Mouse (Mus musculus): Measurements from ENCODE around the gene Gm44805. TPM values are rescaled to one million over a fixed set of nuclear protein-coding genes. Genes with fewer than 3 reads are reported as not detected.

Gene Gm44805
- polyA plus RNA-seq, 1 experiment from 2014 or later = not detected

GRCm38 (mm10) chr7:19675824-19676223 is 5.4 kb downstream of the Gm44805 start:
- Histone ChIP-seq H3K4me3 (replicated peaks) (no peak overlapping the region), H3K9me3 (replicated peaks) (no peaks in the 10 kb centered on the region), H3K9ac (no peak overlapping the region), H3K27me3 (no peaks in the 10 kb centered on the region), H3K36me3 (no peaks in the 10 kb centered on the region), H3K4me1 (no peaks in the 10 kb centered on the region), H3K27ac (replicated peaks) (no peak overlapping the region), H3K4me2 (replicated peaks) (no peak overlapping the region)
- no peak for ATAC-seq (ENCODE audit: insufficient number of reproducible peaks, low FRiP score, low TSS enrichment, low read depth)
- whole genome bisulfite sequencing = 83% methylated on average over 10 of the region's 10 CpGs

DNA sequence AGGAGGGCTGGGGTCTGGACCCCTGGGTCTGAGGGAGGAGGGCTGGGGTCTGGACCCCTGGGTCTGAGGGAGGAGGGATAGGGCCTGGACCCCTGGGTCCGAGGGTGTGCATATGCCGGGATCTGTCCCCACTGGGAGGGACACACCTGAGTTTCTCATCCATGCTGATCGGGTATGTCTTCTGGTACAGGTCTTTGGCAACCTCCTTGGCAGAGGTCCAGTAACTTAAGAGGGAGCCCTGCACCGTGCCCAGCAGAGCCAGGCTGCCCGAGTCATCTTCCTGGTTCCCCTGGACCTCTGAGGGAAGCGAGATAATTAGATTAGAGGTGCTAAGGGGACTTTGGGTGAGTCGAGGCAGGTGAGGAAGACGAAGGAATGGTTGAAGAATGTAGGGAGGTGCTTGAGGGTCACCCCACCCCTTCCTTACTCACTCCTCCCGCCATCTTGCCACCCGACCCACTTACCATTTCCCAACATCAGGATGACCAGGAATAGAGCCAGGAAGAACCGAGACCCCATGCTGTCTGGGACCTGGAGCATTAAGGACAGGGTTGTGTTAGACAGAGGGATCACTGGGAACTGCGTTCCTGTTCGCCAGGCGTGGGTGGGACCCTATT is 8.0 kb downstream of the Gm44805 start:
- H3K4me3 ChIP-seq (replicated peaks) = no peak overlapping the region
- 57% methylated on average over 14 of the region's 14 CpGs for WGBS

GRCm38 (mm10) chr7:19671511-19671910 is 9.7 kb downstream of the Gm44805 start:
- H3K4me1 ChIP-seq = peaks cover 6% of the 10 kb centered on the region
- no peak overlapping the region for H3K9ac ChIP-seq
- no peak overlapping the region for H3K27ac ChIP-seq (replicated peaks)
- H3K36me3 ChIP-seq = no peaks in the 10 kb centered on the region
- ATAC-seq (ENCODE audit: insufficient number of reproducible peaks, low FRiP score, low TSS enrichment, low read depth) = no peak
- H3K4me3 ChIP-seq (replicated peaks) = no peak overlapping the region
- H3K9me3 ChIP-seq (replicated peaks) = no peaks in the 10 kb centered on the region
- 60% methylated on average over 10 of the region's 10 CpGs for WGBS
- no peak overlapping the region for H3K4me2 ChIP-seq (replicated peaks)
- no peaks in the 10 kb centered on the region for H3K27me3 ChIP-seq

More for the DNA sequence above, 8.0 kb downstream of the Gm44805 start:
- H3K4me2 ChIP-seq (replicated peaks) = no peak overlapping the region
- H3K36me3 ChIP-seq = no peaks in the 10 kb centered on the region
- H3K9me3 ChIP-seq (replicated peaks) = no peaks in the 10 kb centered on the region
- no peak for ATAC-seq (ENCODE audit: insufficient number of reproducible peaks, low FRiP score, low TSS enrichment, low read depth)
- H3K27ac ChIP-seq (replicated peaks) = no peak overlapping the region
- no peak overlapping the region for H3K9ac ChIP-seq
- H3K27me3 ChIP-seq = no peaks in the 10 kb centered on the region
- peaks cover 6% of the 10 kb centered on the region for H3K4me1 ChIP-seq

GRCm38 (mm10) chr7:19668947-19669721 is 12.1 kb downstream of the Gm44805 start:
- H3K27ac ChIP-seq (replicated peaks) = peak overlapping the region; percentile 71; the same call in 1 of the 2 replicates
- peak overlapping the region; percentile 37; the same call in 1 of the 2 replicates for H3K9ac ChIP-seq
- H3K4me3 ChIP-seq (replicated peaks) = peak overlapping the region; percentile 11; the same call in 1 of the 2 replicates
- 4% methylated on average over 10 of the region's 10 CpGs for WGBS
- H3K36me3 ChIP-seq = no peaks in the 10 kb centered on the region
- H3K27me3 ChIP-seq = no peaks in the 10 kb centered on the region
- peaks cover 13% of the 10 kb centered on the region for H3K4me1 ChIP-seq
- H3K4me2 ChIP-seq (replicated peaks) = peak overlapping the region; percentile 37
- peak; percentile 68 for ATAC-seq (ENCODE audit: insufficient number of reproducible peaks, low FRiP score, low TSS enrichment, low read depth)
- no peaks in the 10 kb centered on the region for H3K9me3 ChIP-seq (replicated peaks)

GRCm38 (mm10) chr7:19667434-19667833 is 13.8 kb downstream of the Gm44805 start:
- no peak overlapping the region for H3K9ac ChIP-seq
- H3K4me2 ChIP-seq (replicated peaks) = no peak overlapping the region
- H3K4me3 ChIP-seq (replicated peaks) = no peak overlapping the region
- H3K9me3 ChIP-seq (replicated peaks) = no peaks in the 10 kb centered on the region
- H3K27ac ChIP-seq (replicated peaks) = no peak overlapping the region
- no peak for ATAC-seq (ENCODE audit: insufficient number of reproducible peaks, low FRiP score, low TSS enrichment, low read depth)
- WGBS = 77% methylated on average over 2 of the region's 2 CpGs
- H3K36me3 ChIP-seq = no peaks in the 10 kb centered on the region
- no peaks in the 10 kb centered on the region for H3K27me3 ChIP-seq
- peaks cover 21% of the 10 kb centered on the region for H3K4me1 ChIP-seq

DNA sequence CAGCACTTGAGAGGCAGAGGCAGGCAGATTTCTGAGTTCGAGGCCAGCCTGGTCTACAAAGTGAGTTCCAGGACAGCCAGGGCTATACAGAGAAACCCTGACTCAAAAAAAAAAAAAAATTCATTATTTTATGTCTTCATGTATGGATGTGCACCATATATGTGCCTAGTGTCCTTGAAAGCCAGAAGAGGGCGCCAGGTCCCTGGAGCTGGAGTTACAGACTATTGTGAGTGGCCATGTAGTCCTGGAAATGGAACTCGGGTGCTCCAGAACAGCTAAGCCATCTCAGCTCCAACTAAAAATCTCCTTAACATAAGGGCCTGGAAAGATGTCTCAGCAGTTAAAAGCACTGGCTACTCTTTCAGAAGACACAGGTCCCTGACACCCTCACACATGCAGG is 14.5 kb downstream of the Gm44805 start:
- Histone ChIP-seq H3K36me3 (peaks cover 3% of the 10 kb centered on the region; the same call in 1 of the 2 replicates), H3K4me2 (replicated peaks) (no peak overlapping the region), H3K4me1 (peaks cover 21% of the 10 kb centered on the region), H3K27me3 (no peaks in the 10 kb centered on the region), H3K9me3 (replicated peaks) (no peaks in the 10 kb centered on the region), H3K27ac (replicated peaks) (no peak overlapping the region), H3K4me3 (replicated peaks) (no peak overlapping the region), H3K9ac (no peak overlapping the region)
- 67% methylated on average over 3 of the region's 3 CpGs for WGBS
- no peak for ATAC-seq (ENCODE audit: insufficient number of reproducible peaks, low FRiP score, low TSS enrichment, low read depth)

- Histone ChIP-seq H3K27me3 (no peaks in the 10 kb centered on the region), H3K9ac (peak within 1 kb of the TSS; percentile 97), H3K4me2 (replicated peaks) (peak within 1 kb of the TSS; percentile 67), H3K9me3 (replicated peaks) (no peaks in the 10 kb centered on the region), H3K36me3 (peaks cover 5% of the 10 kb centered on the region; the same call in 1 of the 2 replicates), H3K4me1 (peaks cover 21% of the 10 kb centered on the region), H3K4me3 (replicated peaks) (peak within 1 kb of the TSS; percentile 99), H3K27ac (replicated peaks) (peak within 1 kb of the TSS; percentile 99)
- ATAC-seq (ENCODE audit: insufficient number of reproducible peaks, low FRiP score, low TSS enrichment, low read depth) = peak; percentile 88
- WGBS = under 1% methylated on average over 53 of the region's 63 CpGs
Measured at GRCm38 (mm10) chr7:19664955-19665841, 16.0 kb downstream of the Gm44805 start, which contains the start of gene Clptm1. Clptm1 (minus strand) TSS chr7:19665033.

DNA sequence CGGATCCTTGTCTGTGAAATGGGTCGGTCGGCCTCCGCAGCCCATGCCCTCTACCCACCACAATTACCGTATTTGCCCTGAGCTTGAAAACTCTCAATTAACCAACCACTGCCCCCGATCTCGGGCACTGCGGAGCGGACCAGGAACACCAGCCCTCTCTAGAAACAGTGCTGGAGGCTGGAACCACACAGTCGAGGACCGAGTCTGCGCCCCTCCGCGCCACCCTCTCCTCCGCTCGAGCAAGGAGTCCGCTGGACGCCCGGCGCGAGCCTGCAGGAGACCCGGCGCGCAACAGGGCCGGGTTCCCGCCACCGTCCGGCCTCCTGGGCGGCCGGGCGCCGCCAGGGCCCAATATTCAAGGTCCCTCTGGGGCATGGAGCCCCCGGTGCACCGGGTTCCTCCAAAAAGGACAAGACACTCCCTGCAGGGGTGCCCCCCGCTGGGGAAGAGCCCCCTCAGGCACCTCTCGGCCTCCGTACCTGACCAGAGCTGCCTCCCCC is 16.7 kb downstream of the Gm44805 start:
- H3K9ac ChIP-seq = peak overlapping the region; percentile 97
- H3K4me3 ChIP-seq (replicated peaks) = peak overlapping the region; percentile 99
- H3K9me3 ChIP-seq (replicated peaks) = no peaks in the 10 kb centered on the region
- H3K27me3 ChIP-seq = no peaks in the 10 kb centered on the region
- WGBS = under 1% methylated on average over 32 of the region's 37 CpGs
- H3K4me2 ChIP-seq (replicated peaks) = peak overlapping the region; percentile 67
- H3K36me3 ChIP-seq = peaks cover 11% of the 10 kb centered on the region
- peaks cover 21% of the 10 kb centered on the region for H3K4me1 ChIP-seq
- peak overlapping the region; percentile 75 for H3K27ac ChIP-seq (replicated peaks)
- peak; percentile 45 for ATAC-seq (ENCODE audit: insufficient number of reproducible peaks, low FRiP score, low TSS enrichment, low read depth)

GRCm38 (mm10) chr7:19663940-19664339 is 17.3 kb downstream of the Gm44805 start:
- Histone ChIP-seq H3K27ac (replicated peaks) (no peak overlapping the region), H3K4me3 (replicated peaks) (peak overlapping the region; percentile 99), H3K27me3 (no peaks in the 10 kb centered on the region), H3K4me1 (peaks cover 16% of the 10 kb centered on the region), H3K9me3 (replicated peaks) (no peaks in the 10 kb centered on the region), H3K9ac (peak overlapping the region; percentile 97), H3K4me2 (replicated peaks) (peak overlapping the region; percentile 67), H3K36me3 (peaks cover 13% of the 10 kb centered on the region)
- WGBS = 14% methylated on average over 8 of the region's 8 CpGs
- no peak for ATAC-seq (ENCODE audit: insufficient number of reproducible peaks, low FRiP score, low TSS enrichment, low read depth)

- Histone ChIP-seq H3K27me3 (no peaks in the 10 kb centered on the region), H3K4me2 (replicated peaks) (no peak overlapping the region)
- 95% methylated on average over 2 of the region's 2 CpGs for WGBS
Measured at GRCm38 (mm10) chr7:19652614-19653013, 28.6 kb downstream of the Gm44805 start.

More at GRCm38 (mm10) chr7:19652614-19653013, 28.6 kb downstream of the Gm44805 start:
- Histone ChIP-seq H3K9ac (no peak overlapping the region), H3K4me1 (no peaks in the 10 kb centered on the region), H3K27ac (replicated peaks) (no peak overlapping the region), H3K9me3 (replicated peaks) (no peaks in the 10 kb centered on the region), H3K36me3 (peaks cover 70% of the 10 kb centered on the region), H3K4me3 (replicated peaks) (no peak overlapping the region)
- ATAC-seq (ENCODE audit: insufficient number of reproducible peaks, low FRiP score, low TSS enrichment, low read depth) = no peak
